Mouse (Mus musculus) v-Abl transformed pro-B cells (cell line): Measurements from ENCODE around the gene Cfi.

Experiments
- in situ Hi-C, 2 experiments: fragments of 400-800 bp; cut with MboI; formaldehyde crosslinking; loops; one replicate each; pipeline ENCODE4 v1.15.1; 2025; ENCODE audit not compliant: unreplicated experiment in 2 of 2

Cfi gene

DNA sequence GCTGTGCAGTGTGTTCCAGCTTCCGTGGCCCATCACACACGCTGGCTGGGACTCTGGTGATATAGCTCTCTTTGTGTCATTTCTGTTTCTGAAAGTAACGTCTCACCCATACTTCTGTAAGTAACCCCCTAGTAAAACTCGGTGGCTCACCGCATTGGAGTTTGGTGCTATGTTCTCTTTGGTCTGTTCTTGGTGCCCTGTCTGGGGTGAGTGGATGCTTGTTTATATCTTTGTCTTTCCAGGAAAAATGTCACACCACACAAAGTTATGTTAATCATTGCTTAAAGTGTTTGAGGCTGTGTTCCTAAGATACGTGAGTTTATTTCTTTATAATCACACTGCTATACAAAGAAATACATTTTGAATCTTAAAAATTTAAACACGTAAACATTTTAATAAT is 11.2 kb downstream of the Cfi start:
- in situ Hi-C loops, result loop anchor here in 1 of 2 experiments (25.0 kb wide), 1 partner anchor 1390 kb away; no protein-coding TSS in a partner anchor

GRCm38 (mm10) chr3:129862592-129862991 is 26.9 kb downstream of the Cfi start:
- in situ Hi-C loops, result loop anchor here in 1 of 2 experiments (5.0 kb wide), 1 partner anchor 210 kb away; no protein-coding TSS in a partner anchor

DNA sequence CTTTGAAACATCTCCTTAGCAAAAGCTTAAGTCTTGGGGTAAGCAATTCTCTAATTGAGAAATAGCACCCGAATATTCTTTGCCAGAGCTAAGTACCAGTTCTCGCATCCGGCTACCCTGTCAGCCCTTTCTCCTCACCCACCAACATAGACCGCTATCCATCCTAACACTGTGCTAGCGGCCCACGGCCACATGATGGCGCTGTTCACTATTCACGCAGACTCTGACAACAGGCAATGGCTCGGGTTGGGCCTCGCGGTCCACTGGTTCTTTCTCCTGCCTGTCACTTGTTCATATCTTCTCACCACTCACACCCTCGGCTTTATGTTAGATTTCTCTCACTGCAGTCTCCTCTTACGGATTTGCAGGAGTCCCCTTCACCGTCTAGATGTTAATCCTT is 28.0 kb downstream of the Cfi start:
- in situ Hi-C loops, result loop anchor here in 1 of 2 experiments (5.0 kb wide), 1 partner anchor 209 kb away; no protein-coding TSS in a partner anchor

DNA sequence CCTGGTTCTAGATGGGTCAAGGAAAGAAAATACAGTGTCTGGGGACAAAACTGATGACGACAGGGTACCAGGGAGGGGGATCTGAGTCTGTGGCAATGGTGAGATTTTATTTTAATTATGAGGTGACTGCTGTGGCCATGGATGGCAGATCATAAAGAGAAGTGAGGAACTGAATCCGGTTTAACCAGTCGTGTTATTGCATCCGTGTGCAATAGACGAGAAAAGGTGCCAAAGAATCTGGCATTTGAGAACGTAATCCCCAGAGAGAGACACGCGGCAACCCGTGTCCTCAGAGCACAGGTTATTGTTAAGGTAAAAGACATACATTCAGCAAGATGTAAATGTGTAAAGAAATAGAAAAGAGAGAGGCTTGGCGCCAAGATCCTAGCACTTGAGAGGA is 41.6 kb downstream of the Cfi start:
- in situ Hi-C loops, result loop anchor here in 1 of 2 experiments (5.0 kb wide), 1 partner anchor 40 kb away; the partner anchor contains the start of gene Cfi

DNA sequence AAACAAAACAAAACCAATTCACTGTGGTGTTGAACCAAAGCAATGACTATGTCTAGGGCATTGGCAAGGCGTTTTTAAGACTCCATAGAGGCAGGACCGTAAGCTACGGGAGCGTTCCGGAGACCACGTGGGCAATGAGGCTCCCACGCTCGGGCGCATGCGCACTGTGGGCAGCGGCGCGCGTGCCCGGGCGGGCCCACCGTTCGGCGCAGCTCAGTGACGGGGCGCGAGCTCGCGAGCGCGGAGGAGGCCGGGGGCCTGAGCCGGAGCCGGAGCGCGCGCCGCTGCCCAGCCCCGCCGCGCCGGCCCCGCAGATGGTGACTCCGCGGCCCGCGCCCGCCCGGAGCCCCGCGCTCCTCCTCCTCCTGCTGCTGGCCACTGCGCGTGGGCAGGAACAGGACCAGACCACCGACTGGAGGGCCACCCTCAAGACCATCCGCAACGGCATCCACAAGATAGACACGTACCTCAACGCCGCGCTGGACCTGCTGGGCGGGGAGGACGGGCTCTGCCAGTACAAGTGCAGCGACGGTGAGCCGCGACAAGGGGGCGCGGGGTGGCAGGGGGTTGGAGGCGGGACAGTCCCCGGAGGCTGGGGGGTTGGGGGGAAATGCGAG is 42.8 kb downstream of the Cfi start, which contains the start of gene Pla2g12a:
Gene Pla2g12a, plus strand, starts transcription at position 202 of the 617 bp plus-strand sequence.
- in situ Hi-C loops, result loop anchor here in 1 of 2 experiments (5.0 kb wide), 1 partner anchor 41 kb away; the partner anchor contains the start of gene Cfi

GRCm38 (mm10) chr3:129879131-129879757 is 43.6 kb downstream of the Cfi start:
- in situ Hi-C loops, result loop anchor here in 1 of 2 experiments (5.0 kb wide), 1 partner anchor 42 kb away; the partner anchor contains the start of gene Cfi

DNA sequence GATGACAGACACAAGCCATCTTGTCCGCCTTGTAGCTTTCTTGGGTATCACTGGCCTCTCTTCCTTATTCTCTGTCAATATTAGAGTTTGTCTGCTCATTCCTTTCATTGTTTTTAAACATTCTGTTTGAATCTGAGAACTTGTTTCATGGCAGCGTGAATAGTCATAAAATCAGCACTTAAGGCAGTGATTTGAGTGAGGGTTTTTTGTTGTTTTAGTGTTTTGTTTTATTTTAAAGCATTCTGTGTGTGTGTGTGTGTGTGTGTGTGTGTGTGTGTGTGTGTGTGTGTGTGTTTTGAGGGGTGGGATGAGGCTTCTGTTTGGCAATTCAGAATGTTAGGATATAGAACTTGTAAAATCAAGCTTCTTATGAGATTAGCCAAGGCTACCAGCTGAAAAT is 44.2 kb downstream of the Cfi start:
- in situ Hi-C loops, result loop anchor here (5.0 kb wide), 1 partner anchor 43 kb away; the partner anchor contains the start of gene Cfi (in 2 of the 2)

GRCm38 (mm10) chr3:129880925-129881593 is 45.4 kb downstream of the Cfi start:
- in situ Hi-C loops, result loop anchor here in 1 of 2 experiments (5.0 kb wide), 1 partner anchor 44 kb away; the partner anchor contains the start of gene Cfi

GRCm38 (mm10) chr3:129885577-129885976 is 49.9 kb downstream of the Cfi start:
- in situ Hi-C loops, result no loop called here

DNA sequence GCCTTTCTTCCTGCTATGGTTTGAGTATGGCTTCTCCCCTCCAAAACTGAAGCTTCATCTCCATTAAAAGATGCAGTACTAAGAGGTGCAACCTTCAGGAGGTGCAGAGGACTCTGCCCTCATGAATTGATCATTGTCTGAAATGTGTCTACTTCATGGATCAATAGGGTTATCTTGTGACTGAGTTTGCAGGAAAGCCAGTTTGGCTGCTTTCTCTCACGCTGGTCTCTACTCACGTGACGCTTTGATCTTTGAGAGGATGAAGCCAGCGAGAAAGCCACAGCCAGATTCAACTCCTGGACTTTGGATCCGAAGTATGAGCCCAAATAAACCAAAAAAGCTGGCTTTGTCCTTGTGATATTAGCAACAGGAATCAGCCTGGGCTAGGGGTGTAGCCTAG is 50.7 kb downstream of the Cfi start:
- in situ Hi-C loops, result no loop called here

DNA sequence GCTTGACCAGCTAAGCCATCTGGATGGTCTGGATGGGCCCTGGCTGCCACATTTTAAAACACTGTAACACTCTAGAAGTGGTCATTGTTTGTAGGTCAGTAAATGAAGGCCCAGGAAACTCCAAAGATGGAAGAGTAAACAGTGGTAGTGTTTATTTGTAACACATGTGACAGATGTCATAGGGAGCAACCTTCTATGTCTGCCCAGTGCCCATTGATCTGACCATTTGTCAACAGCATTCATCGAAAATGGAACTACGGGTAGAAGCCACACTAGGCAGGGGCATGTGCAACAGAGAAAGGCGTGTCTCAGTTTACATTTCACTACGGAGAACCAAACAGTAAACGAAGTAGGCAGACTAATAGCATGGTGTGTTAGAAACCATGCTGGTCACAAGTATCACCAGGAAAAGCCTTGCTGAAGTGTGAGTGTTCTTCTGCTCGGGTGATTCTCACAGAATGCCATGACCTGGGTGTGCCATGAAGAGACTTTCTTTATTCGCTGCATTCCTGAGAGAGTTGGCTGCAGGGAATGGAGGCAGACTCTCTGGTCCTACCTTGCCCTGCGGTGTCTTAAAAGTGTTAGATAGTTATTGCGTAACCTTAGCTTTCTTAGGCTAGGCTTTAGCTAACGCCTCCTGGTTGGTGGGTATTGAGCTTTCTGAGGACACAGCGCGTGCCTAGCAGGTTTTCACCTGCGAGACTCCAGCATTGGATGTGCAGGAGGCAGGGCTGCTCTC is 52.3 kb downstream of the Cfi start:
- in situ Hi-C loops, result no loop called here

DNA sequence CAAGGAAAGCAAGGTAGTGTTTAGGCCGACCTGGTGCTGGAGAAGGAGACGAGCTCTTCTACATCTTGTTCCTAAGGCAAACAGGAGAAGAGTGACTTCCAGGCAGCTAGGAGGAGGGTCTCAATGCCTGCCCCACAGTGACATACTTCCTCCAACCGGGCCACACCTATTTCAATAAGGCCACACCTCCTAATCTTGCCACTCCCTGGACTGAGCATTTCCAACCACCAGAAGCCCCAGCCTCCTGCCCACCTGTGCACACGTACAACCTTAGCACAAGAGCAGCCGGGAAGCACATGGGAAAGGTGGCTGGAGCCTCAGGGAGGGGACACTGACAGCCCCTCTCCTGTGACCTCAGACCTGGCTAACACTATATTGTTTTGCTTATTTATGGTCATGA is 56.3 kb downstream of the Cfi start:
- in situ Hi-C loops, result no loop called here

DNA sequence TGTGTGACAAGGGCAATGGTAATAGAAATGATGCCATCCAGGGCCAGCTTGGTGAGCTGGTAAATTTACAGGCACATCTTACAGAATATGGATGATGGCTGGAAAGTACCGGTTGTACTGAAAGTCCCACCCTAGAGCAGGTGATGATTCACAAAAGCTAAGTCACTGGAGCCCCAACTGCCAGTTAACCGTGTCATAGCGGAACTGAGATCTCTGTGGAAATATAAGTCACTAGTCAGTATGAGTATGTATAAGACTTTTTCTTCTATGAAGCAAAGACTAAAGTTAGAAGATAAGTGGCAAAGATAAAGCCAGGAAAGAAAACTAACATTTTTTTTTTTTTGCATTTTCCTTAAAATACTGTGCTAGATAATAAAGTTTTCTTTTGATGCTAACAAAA is 57.5 kb downstream of the Cfi start:
- in situ Hi-C loops, result no loop called here

DNA sequence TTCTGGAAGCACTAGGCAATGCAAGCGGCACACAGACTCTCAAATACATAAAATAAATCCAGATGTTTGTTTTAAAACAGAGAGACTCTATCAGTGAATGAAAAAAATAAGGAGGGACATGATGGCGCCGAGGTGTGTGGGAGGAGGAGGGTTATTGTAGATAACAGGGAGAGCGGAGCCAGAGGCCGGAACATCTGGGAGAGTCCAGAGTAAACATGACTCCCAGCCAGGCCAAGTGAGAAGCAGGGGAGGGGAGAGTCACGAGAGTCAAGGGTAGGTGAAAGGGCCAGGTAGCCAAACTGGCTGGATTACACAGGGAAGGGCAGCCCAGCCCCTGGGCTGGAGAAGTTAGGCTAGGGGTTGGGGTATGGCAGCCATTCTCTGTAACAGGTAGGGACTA is 60.9 kb downstream of the Cfi start:
- in situ Hi-C loops, result no loop called here

DNA sequence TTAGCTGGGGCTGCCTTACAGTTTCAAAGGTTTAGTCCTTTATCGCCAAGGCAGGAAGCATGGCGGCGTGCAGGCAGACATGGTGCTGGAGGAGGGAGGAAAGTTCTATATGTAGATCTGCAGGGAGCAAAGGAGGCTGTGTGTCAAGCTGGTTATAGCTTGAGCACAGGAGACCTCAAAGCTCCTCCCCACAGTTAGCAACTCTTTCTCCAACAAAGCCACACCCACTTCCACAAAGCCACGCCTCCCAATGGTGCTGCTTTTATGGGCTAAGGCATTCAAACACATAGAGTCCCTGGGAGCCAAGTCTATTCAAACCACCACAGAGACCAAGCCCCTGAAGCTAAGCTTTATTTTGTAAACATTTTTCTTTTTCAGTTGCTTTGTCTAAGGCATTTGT is 63.2 kb downstream of the Cfi start:
- in situ Hi-C loops, result no loop called here

GRCm38 (mm10) chr3:129901271-129901809 is 65.7 kb downstream of the Cfi start, which contains the start of gene Casp6:
TSS of gene Casp6 (plus strand) at chr3:129901425.
- in situ Hi-C loops, result loop anchor here in 1 of 2 experiments (25.0 kb wide), 1 partner anchor 786 kb away; no protein-coding TSS in a partner anchor

GRCm38 (mm10) chr3:129903369-129903768 is 67.7 kb downstream of the Cfi start:
- in situ Hi-C loops, result loop anchor here in 1 of 2 experiments (25.0 kb wide), 1 partner anchor 784 kb away; no protein-coding TSS in a partner anchor

DNA sequence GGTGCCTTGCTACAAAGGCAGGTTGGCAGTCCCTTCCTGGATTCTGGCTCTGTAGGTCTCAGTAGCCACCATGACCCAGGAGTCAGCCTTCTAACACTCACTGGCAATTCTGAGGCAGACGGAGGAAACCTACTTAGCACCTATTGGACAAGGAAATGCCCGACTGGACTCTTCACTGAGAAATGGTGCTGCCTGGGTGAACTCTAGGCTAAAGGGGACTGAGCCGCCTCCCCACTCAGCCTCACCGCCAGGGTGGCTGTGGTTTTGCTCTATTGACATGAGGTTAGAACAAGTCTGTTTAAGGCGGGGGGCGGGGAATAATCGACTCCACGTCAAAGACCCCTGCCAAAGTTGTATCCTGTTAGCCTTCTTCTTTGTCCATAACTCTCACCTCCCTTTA is 68.2 kb downstream of the Cfi start:
- in situ Hi-C loops, result loop anchor here in 1 of 2 experiments (25.0 kb wide), 1 partner anchor 783 kb away; no protein-coding TSS in a partner anchor

GRCm38 (mm10) chr3:129904381-129905132 is 68.9 kb downstream of the Cfi start:
- in situ Hi-C loops, result loop anchor here in 1 of 2 experiments (25.0 kb wide), 1 partner anchor 783 kb away; no protein-coding TSS in a partner anchor
